8 mouse cellular contexts compared by ENCODE assay signal in genomic region chr11:17082953-17083352, GRCm38 (mm10). TPM values are rescaled to one million over a fixed set of nuclear protein-coding genes. Genes with fewer than 3 reads are reported as not detected.
DNase-seq lines count a peak whose midpoint lies in the region; ATAC-seq lines count a peak whose summit lies in the region.

No protein-coding gene starts in this region.

- no peaks in the 10 kb centered on the region for H3K36me3 ChIP-seq in hindbrain, embryonic 11.5 days (ENCODE audit: control insufficient read depth, insufficient read depth, low read length)
- 0 out of 2 replicates have a peak, but pooled peaks cover 4% of the 10 kb centered on the region for H3K36me3 ChIP-seq in hindbrain, embryonic 10.5 days
- no peaks in the 10 kb centered on the region for H3K36me3 ChIP-seq in hindbrain, embryonic 16.5 days (ENCODE audit: control insufficient read depth, insufficient read depth, low read length)

- H3K4me3 ChIP-seq in hindbrain, embryonic 11.5 days (ENCODE audit: low read depth, low read length): no peak overlapping the region
- H3K4me3 ChIP-seq in hindbrain, embryonic 10.5 days: no peak overlapping the region
- no peak overlapping the region for H3K4me3 ChIP-seq in hindbrain, embryonic 16.5 days (ENCODE audit: low read length)

- intact Hi-C loops in heart, postnatal 36 days (cut with DNase I): no loop called here

- H3K9ac ChIP-seq in hindbrain, embryonic 11.5 days (ENCODE audit: low read depth, low read length): no peak overlapping the region
- no peak overlapping the region for H3K9ac ChIP-seq in hindbrain, embryonic 16.5 days (ENCODE audit: low read depth, low read length)

- DNase-seq in hindbrain, embryonic 11.5 days (ENCODE audit: low spot score): no peak
- DNase-seq in hindbrain, embryonic 10.5 days (ENCODE audit: low spot score): no peak
- peak; percentile 42 for DNase-seq in A20 (ENCODE audit: low read depth, low spot score)
- DNase-seq in Muller cell, postnatal 12 days (ENCODE audit: inconsistent ontology term): peak; percentile 58
- DNase-seq in lung, postnatal 36 days: peak; percentile 10
- no peak for DNase-seq in heart, postnatal 36 days

- no peaks in the 10 kb centered on the region for H3K4me1 ChIP-seq in hindbrain, embryonic 11.5 days (replicated peaks; ENCODE audit: control insufficient read depth, insufficient read depth, low read length)
- 0 out of 2 replicates have a peak, but pooled peaks cover 6% of the 10 kb centered on the region for H3K4me1 ChIP-seq in hindbrain, embryonic 10.5 days (replicated peaks)
- H3K4me1 ChIP-seq in hindbrain, embryonic 16.5 days (ENCODE audit: control insufficient read depth, insufficient read depth, low read depth, low read length): no peaks in the 10 kb centered on the region

- WGBS in hindbrain, embryonic 11.5 days: 53% methylated on average over 2 of the region's 2 CpGs
- 66% methylated on average over 2 of the region's 2 CpGs for WGBS in hindbrain, embryonic 10.5 days
- 45% methylated on average over 2 of the region's 2 CpGs for WGBS in hindbrain, embryonic 16.5 days

- H3K27me3 ChIP-seq in hindbrain, embryonic 11.5 days (ENCODE audit: control insufficient read depth, insufficient read depth, low read length): no peaks in the 10 kb centered on the region
- H3K27me3 ChIP-seq in hindbrain, embryonic 10.5 days (ENCODE audit: insufficient read depth, poor library complexity, severe bottlenecking): no peaks in the 10 kb centered on the region
- no peaks in the 10 kb centered on the region for H3K27me3 ChIP-seq in hindbrain, embryonic 16.5 days (replicated peaks; ENCODE audit: control insufficient read depth, insufficient read depth, low read length)

- H3K4me2 ChIP-seq in hindbrain, embryonic 11.5 days (replicated peaks; ENCODE audit: low read depth, low read length): no peak overlapping the region
- no peak overlapping the region for H3K4me2 ChIP-seq in hindbrain, embryonic 16.5 days (ENCODE audit: low read length)

- no peaks in the 10 kb centered on the region for H3K9me3 ChIP-seq in hindbrain, embryonic 11.5 days (ENCODE audit: control insufficient read depth, low read length)
- H3K9me3 ChIP-seq in hindbrain, embryonic 10.5 days: no peaks in the 10 kb centered on the region
- no peaks in the 10 kb centered on the region for H3K9me3 ChIP-seq in hindbrain, embryonic 16.5 days (ENCODE audit: control insufficient read depth, low read length)

- 0 out of 2 replicates have a peak, but pooled peaks have one; percentile 53 for ATAC-seq in hindbrain, embryonic 11.5 days (ENCODE audit: low FRiP score)
- ATAC-seq in hindbrain, embryonic 16.5 days: peak; percentile 80
- ATAC-seq in erythroid progenitor cell, adult 5-6 weeks (replicated peaks; ENCODE audit: low FRiP score, poor library complexity, severe bottlenecking): no peak

- H3K27ac ChIP-seq in hindbrain, embryonic 11.5 days (ENCODE audit: low read depth, low read length): no peak overlapping the region
- H3K27ac ChIP-seq in hindbrain, embryonic 10.5 days: no peak overlapping the region
- no peak overlapping the region for H3K27ac ChIP-seq in hindbrain, embryonic 16.5 days (ENCODE audit: low read depth, low read length)

RNA-seq across cellular contexts. Expression of gene Plek, which starts 30.8 kb away (rescaled TPM):
- 7.2 and 7.8 TPM in 2 replicates for polyA plus RNA-seq in hindbrain, embryonic 11.5 days (2014; fragmentation: Nextera tagmentation; extraction: Ambion mirVana)
- polyA plus RNA-seq in hindbrain, embryonic 10.5 days (2016; fragmentation: Nextera tagmentation; extraction: Ambion mirVana): 4.7 and 4.9 TPM in 2 replicates
- 3.9 and 4.1 TPM in 2 replicates for polyA plus RNA-seq in hindbrain, embryonic 16.5 days (2015; fragmentation: Nextera tagmentation; extraction: Ambion mirVana)
- 13.7 and 31.0 TPM in 2 replicates for total RNA-seq in erythroid progenitor cell, adult 5-6 weeks (2015; ENCODE audit: low replicate concordance)
- total RNA-seq in erythroid progenitor cell, adult 5-6 weeks (2017; ENCODE audit: low replicate concordance): 15.9 and 16.0 TPM in 2 replicates
- total RNA-seq in heart, postnatal 36 days (2021): 1 to 10 TPM; 4.7 to 4.9 TPM

RNA-seq across cellular contexts. Expression of gene Cnrip1, which starts 31.6 kb away (rescaled TPM):
- 26.6 and 27.6 TPM in 2 replicates for polyA plus RNA-seq in hindbrain, embryonic 11.5 days (2014; fragmentation: Nextera tagmentation; extraction: Ambion mirVana)
- 17.5 and 22.5 TPM in 2 replicates for polyA plus RNA-seq in hindbrain, embryonic 10.5 days (2016; fragmentation: Nextera tagmentation; extraction: Ambion mirVana)
- 162 and 189 TPM in 2 replicates for polyA plus RNA-seq in hindbrain, embryonic 16.5 days (2015; fragmentation: Nextera tagmentation; extraction: Ambion mirVana)
- total RNA-seq in erythroid progenitor cell, adult 5-6 weeks (2015; ENCODE audit: low replicate concordance): 4.6 TPM in 1 of 2 replicates, not detected in the other
- total RNA-seq in erythroid progenitor cell, adult 5-6 weeks (2017; ENCODE audit: low replicate concordance): 0.23 TPM in 1 of 2 replicates, not detected in the other
- 1 to 10 TPM; 4.2 to 4.5 TPM for total RNA-seq in heart, postnatal 36 days (2021)

Comparison
In these comparisons a context has a peak if more than half of its experiments do, and no peak if none do; other contexts are left out.
1. DNase-seq: peak in A20 (single experiment), Muller cell, postnatal 12 days (single experiment) and lung, postnatal 36 days (single experiment); none in hindbrain, embryonic 11.5 days (single experiment), hindbrain, embryonic 10.5 days (single experiment) and heart, postnatal 36 days (0 of 2).